Mouse (Mus musculus) kidney, adult 2 months (tissue): ENCODE measurements at regions not wholly inside any gene's neighbourhood (a gene's known extent, or its start where the extent isn't known, plus 50 kb on each side); places are given as distances from the start of the nearest gene placed in this dataset.

Experiments used
- CTCF ChIP-seq: fragments of 200-500 bp; conservative IDR thresholded peaks from 2 replicates; pipeline ENCODE4 v1.5.1; 2011; ENCODE audit warnings: low read depth, mild to moderate bottlenecking, control low read depth, low read length, moderate library complexity, mixed read lengths; ENCODE audit not compliant: insufficient read depth, insufficient read length
- POLR2A ChIP-seq: fragments of 200-500 bp; IDR thresholded peaks from one replicate; pipeline ENCODE4 v1.6.1; 2011; ENCODE audit warnings: low read depth, low read length, control low read depth

DNA sequence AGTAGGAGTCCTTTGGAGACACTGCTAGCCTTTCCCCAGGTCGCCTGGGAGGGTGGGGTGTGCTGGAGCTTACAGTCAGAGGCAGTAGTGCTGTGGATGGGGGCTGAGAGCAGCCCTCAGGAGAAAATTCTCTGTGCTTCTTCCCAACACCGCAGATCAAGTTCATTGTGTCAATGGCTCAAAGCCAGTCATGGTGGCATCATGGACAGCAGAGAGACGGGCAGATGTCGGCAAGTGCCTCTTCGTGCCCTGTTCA lies 262.9 kb upstream of the Dynlrb2 start:
- TF ChIP-seq CTCF = no peak
- TF ChIP-seq POLR2A = no peak
